In genomic region chr13:73603046-73603445, GRCm38 (mm10) we compare ENCODE assay signal across 8 mouse cellular contexts. TPM values are rescaled to one million over a fixed set of nuclear protein-coding genes. Genes with fewer than 3 reads are reported as not detected.
A peak's percentile ranks its signal among the peaks of the same experiment; 100 is the strongest.
DNase-seq lines count a peak whose midpoint lies in the region; ATAC-seq lines count a peak whose summit lies in the region.

No protein-coding gene starts in this region.

- H3K27me3 ChIP-seq in heart, embryonic 11.5 days (ENCODE audit: control insufficient read depth, insufficient read depth, low read length): no peaks in the 10 kb centered on the region
- H3K27me3 ChIP-seq in heart, embryonic 16.5 days (ENCODE audit: control insufficient read depth, insufficient read depth, low read length): no peaks in the 10 kb centered on the region
- no peaks in the 10 kb centered on the region for H3K27me3 ChIP-seq in midbrain, embryonic 10.5 days (ENCODE audit: low read depth, poor library complexity, severe bottlenecking)

- no peak for DNase-seq in heart, adult 9 months (ENCODE audit: low spot score in 2 of 2)
- DNase-seq in NIH3T3 (ENCODE audit: low read depth): peak; percentile 2
- no peak for DNase-seq in midbrain, embryonic 10.5 days (ENCODE audit: low spot score)
- DNase-seq in frontal cortex, postnatal 14 days (ENCODE audit: low spot score in 2 of 2): no peak
- no peak for DNase-seq in layer of hippocampus, postnatal 10 days (ENCODE audit: low spot score in 2 of 2)
- DNase-seq in left cerebral cortex, postnatal 4 days: no peak

- H3K4me1 ChIP-seq in heart, embryonic 11.5 days (ENCODE audit: control insufficient read depth, insufficient read depth, low read length): peaks cover 10% of the 10 kb centered on the region
- H3K4me1 ChIP-seq in heart, embryonic 16.5 days (ENCODE audit: control insufficient read depth, insufficient read depth, low read length): peaks cover 11% of the 10 kb centered on the region
- H3K4me1 ChIP-seq in midbrain, embryonic 10.5 days: peaks cover 24% of the 10 kb centered on the region

- intact Hi-C loops in left cerebral cortex, postnatal 4 days (cut with DNase I): no loop called here

- H3K9me3 ChIP-seq in heart, embryonic 11.5 days (replicated peaks; ENCODE audit: control insufficient read depth, low read length): no peaks in the 10 kb centered on the region
- no peaks in the 10 kb centered on the region for H3K9me3 ChIP-seq in heart, embryonic 16.5 days (replicated peaks; ENCODE audit: control insufficient read depth, low read length)
- H3K9me3 ChIP-seq in midbrain, embryonic 10.5 days (replicated peaks): no peaks in the 10 kb centered on the region

- H3K9ac ChIP-seq in heart, embryonic 11.5 days (ENCODE audit: low read depth, low read length): peak overlapping the region; percentile 85
- peak overlapping the region; percentile 96 for H3K9ac ChIP-seq in heart, embryonic 16.5 days (ENCODE audit: low read length)

- no peak overlapping the region for H3K27ac ChIP-seq in heart, embryonic 11.5 days (ENCODE audit: low read depth, low read length)
- H3K27ac ChIP-seq in heart, embryonic 16.5 days (ENCODE audit: low read length): no peak overlapping the region
- H3K27ac ChIP-seq in midbrain, embryonic 10.5 days (replicated peaks): peak overlapping the region; percentile 92

- peak overlapping the region; percentile 97 for H3K4me2 ChIP-seq in heart, embryonic 11.5 days
- peak overlapping the region; percentile 87 for H3K4me2 ChIP-seq in heart, embryonic 16.5 days (ENCODE audit: low read depth, low read length)

- WGBS in heart, embryonic 11.5 days (ENCODE audit: insufficient replicate concordance): 48% methylated on average over 4 of the region's 4 CpGs
- WGBS in heart, embryonic 16.5 days: 47% methylated on average over 4 of the region's 4 CpGs
- 53% methylated on average over 4 of the region's 4 CpGs for WGBS in midbrain, embryonic 10.5 days

- peaks cover 6% of the 10 kb centered on the region for H3K36me3 ChIP-seq in heart, embryonic 11.5 days (ENCODE audit: control insufficient read depth, insufficient read depth, low read length)
- peaks cover 17% of the 10 kb centered on the region for H3K36me3 ChIP-seq in heart, embryonic 16.5 days (ENCODE audit: control insufficient read depth, insufficient read depth)
- peaks cover 22% of the 10 kb centered on the region for H3K36me3 ChIP-seq in midbrain, embryonic 10.5 days

- no peak for ATAC-seq in heart, embryonic 11.5 days (replicated peaks; ENCODE audit: insufficient number of reproducible peaks, low FRiP score, low TSS enrichment)
- ATAC-seq in heart, embryonic 16.5 days (replicated peaks; ENCODE audit: extremely low read depth, insufficient read depth, low FRiP score): no peak

- peak overlapping the region; percentile 82 for H3K4me3 ChIP-seq in heart, embryonic 11.5 days (ENCODE audit: low read depth, low read length)
- peak overlapping the region; percentile 72 for H3K4me3 ChIP-seq in heart, embryonic 16.5 days (ENCODE audit: low read length)
- H3K4me3 ChIP-seq in midbrain, embryonic 10.5 days: peak overlapping the region; percentile 81

RNA-seq across cellular contexts. Expression of gene Clptm1l, which starts 0.8 kb away (rescaled TPM):
- 119 and 129 TPM in 2 replicates for polyA plus RNA-seq in heart, embryonic 11.5 days (2014; fragmentation: Nextera tagmentation; extraction: Ambion mirVana)
- polyA plus RNA-seq in heart, embryonic 16.5 days (2015; fragmentation: Nextera tagmentation; extraction: Ambion mirVana): 98.8 and 106 TPM in 2 replicates
- 98.2 and 102 TPM in 2 replicates for polyA plus RNA-seq in midbrain, embryonic 10.5 days (2016; fragmentation: Nextera tagmentation; extraction: Ambion mirVana)
- 100 to 1,000 TPM; 111 to 127 TPM for total RNA-seq in layer of hippocampus, postnatal 10 days (2021)
- 100 to 1,000 TPM; 110 to 118 TPM for total RNA-seq in left cerebral cortex, postnatal 4 days (2021)

RNA-seq across cellular contexts. Expression of gene Tert, which starts 23.7 kb away (rescaled TPM):
- polyA plus RNA-seq in heart, embryonic 11.5 days (2014; fragmentation: Nextera tagmentation; extraction: Ambion mirVana): 2.3 and 3.5 TPM in 2 replicates
- polyA plus RNA-seq in heart, embryonic 16.5 days (2015; fragmentation: Nextera tagmentation; extraction: Ambion mirVana): 1.7 and 2.7 TPM in 2 replicates
- 5.0 and 5.7 TPM in 2 replicates for polyA plus RNA-seq in midbrain, embryonic 10.5 days (2016; fragmentation: Nextera tagmentation; extraction: Ambion mirVana)
- total RNA-seq in layer of hippocampus, postnatal 10 days (2021): 1 to 10 TPM; 4.8 to 5.6 TPM
- 10 to 100 TPM; 15.7 to 18.5 TPM for total RNA-seq in left cerebral cortex, postnatal 4 days (2021)
